Mouse (Mus musculus): ENCODE measurements at regions not wholly inside any gene's neighbourhood (a gene's known extent, or its start where the extent isn't known, plus 50 kb on each side); places are given as distances from the start of the nearest gene placed in this dataset.

GRCm38 (mm10) chr17:7582866-7583398 is 197.7 kb upstream of the Unc93a2 start:
- Histone ChIP-seq H3K79me2 (ENCODE audit: control insufficient read depth, insufficient read depth, low read length, poor library complexity) (no peaks in the 10 kb centered on the region), H3K27ac (ENCODE audit: control insufficient read depth, low read depth, low read length) (no peak overlapping the region), H3K4me1 (ENCODE audit: control insufficient read depth in 1 of 2, insufficient read depth in 2 of 2, low read length in 2 of 2) (no peaks in the 10 kb centered on the region), H3K4me3 (ENCODE audit: control insufficient read depth in 1 of 2, insufficient read depth in 1 of 2, low read depth in 2 of 2, low read length in 2 of 2) (no peak overlapping the region), H3K27me3 (ENCODE audit: control insufficient read depth in 1 of 2, insufficient read depth in 2 of 2, low read length in 2 of 2) (no peaks in the 10 kb centered on the region), H3K9ac (ENCODE audit: control insufficient read depth, low read depth, low read length, poor library complexity, severe bottlenecking) (no peak overlapping the region), H3K9me3 (replicated peaks; ENCODE audit: insufficient read depth, low read length) (no peaks in the 10 kb centered on the region), H3K36me3 (ENCODE audit: control insufficient read depth in 1 of 2, insufficient read depth in 2 of 2, low read length in 2 of 2) (no peaks in the 10 kb centered on the region)
- DNase-seq (ENCODE audit: low read depth, low spot score) = no peak
- TF ChIP-seq USF2 (IDR thresholded peaks at IDR 0.05; ENCODE audit: borderline replicate concordance in 1 of 2, insufficient read depth in 1 of 2, low read depth in 1 of 2, low read length in 2 of 2) (no peak), HCFC1 (IDR thresholded peaks at IDR 0.05; ENCODE audit: low read depth, low read length) (no peak), CHD2 (IDR thresholded peaks at IDR 0.05; ENCODE audit: low read length) (no peak), MXI1 (IDR thresholded peaks at IDR 0.05; ENCODE audit: low read depth, low read length) (no peak), JUND (IDR thresholded peaks at IDR 0.05; ENCODE audit: low read depth, low read length) (no peak)

- TF ChIP-seq SIN3A (IDR thresholded peaks at IDR 0.05; ENCODE audit: low read length) (no peak), RAD21 (IDR thresholded peaks at IDR 0.05; ENCODE audit: low read depth, low read length) (no peak), TAL1 (IDR thresholded peaks at IDR 0.05; ENCODE audit: low read length) (no peak), MAZ (IDR thresholded peaks at IDR 0.05; ENCODE audit: low read depth, low read length) (no peak), ELF1 (IDR thresholded peaks at IDR 0.05; ENCODE audit: low read depth, low read length) (no peak), ZC3H11A (IDR thresholded peaks at IDR 0.05; ENCODE audit: low read depth, low read length) (no peak), KAT2A (conservative IDR thresholded peaks at IDR 0.05; ENCODE audit: low read depth, low read length) (no peak), ZNF384 (IDR thresholded peaks at IDR 0.05; ENCODE audit: low read depth, low read length) (no peak), ZKSCAN1 (IDR thresholded peaks at IDR 0.05; ENCODE audit: low read depth, low read length) (no peak), MYB (IDR thresholded peaks at IDR 0.05; ENCODE audit: low read depth, low read length) (no peak), EP300 (IDR thresholded peaks at IDR 0.05; ENCODE audit: low read depth in 1 of 2, low read length in 2 of 2) (no peak)
- no peak for DNase-seq (ENCODE audit: low read depth, low spot score)
- Histone ChIP-seq H3K27me3 (ENCODE audit: control insufficient read depth in 1 of 2, insufficient read depth in 2 of 2, low read length in 2 of 2) (no peaks in the 10 kb centered on the region), H3K36me3 (ENCODE audit: control insufficient read depth in 1 of 2, insufficient read depth in 2 of 2, low read length in 2 of 2) (no peaks in the 10 kb centered on the region), H3K4me3 (ENCODE audit: control insufficient read depth in 1 of 2, insufficient read depth in 1 of 2, low read depth in 2 of 2, low read length in 2 of 2) (no peak overlapping the region), H3K9ac (ENCODE audit: control insufficient read depth, low read depth, low read length, poor library complexity, severe bottlenecking) (no peak overlapping the region), H3K4me1 (ENCODE audit: control insufficient read depth in 1 of 2, insufficient read depth in 2 of 2, low read length in 2 of 2) (no peaks in the 10 kb centered on the region), H3K9me3 (replicated peaks; ENCODE audit: insufficient read depth, low read length) (no peaks in the 10 kb centered on the region), H3K79me2 (ENCODE audit: control insufficient read depth, insufficient read depth, low read length, poor library complexity) (no peaks in the 10 kb centered on the region), H3K27ac (ENCODE audit: control insufficient read depth, low read depth, low read length) (no peak overlapping the region)
These were observed 193.8 kb upstream of the Unc93a2 start for GRCm38 (mm10) chr17:7579031-7579430.
